Mouse (Mus musculus) olfactory bulb, adult 2 months (tissue): ENCODE measurements around the gene Vdr.
A peak's percentile ranks its signal among the peaks of the same experiment; 100 is the strongest.

ENCODE experiments used
- CTCF ChIP-seq: fragments of 200-500 bp; IDR thresholded peaks from 2 replicates; pipeline ENCODE4 v1.5.1; 2012; ENCODE audit warnings: low read depth, mild to moderate bottlenecking, low read length, moderate library complexity; ENCODE audit not compliant: insufficient read depth
- POLR2A ChIP-seq: fragments of 200-500 bp; IDR thresholded peaks from 2 replicates; pipeline ENCODE4 v1.6.1; 2012; ENCODE audit warnings: mild to moderate bottlenecking, low read depth, low read length, moderate library complexity; ENCODE audit not compliant: insufficient read depth

DNA sequence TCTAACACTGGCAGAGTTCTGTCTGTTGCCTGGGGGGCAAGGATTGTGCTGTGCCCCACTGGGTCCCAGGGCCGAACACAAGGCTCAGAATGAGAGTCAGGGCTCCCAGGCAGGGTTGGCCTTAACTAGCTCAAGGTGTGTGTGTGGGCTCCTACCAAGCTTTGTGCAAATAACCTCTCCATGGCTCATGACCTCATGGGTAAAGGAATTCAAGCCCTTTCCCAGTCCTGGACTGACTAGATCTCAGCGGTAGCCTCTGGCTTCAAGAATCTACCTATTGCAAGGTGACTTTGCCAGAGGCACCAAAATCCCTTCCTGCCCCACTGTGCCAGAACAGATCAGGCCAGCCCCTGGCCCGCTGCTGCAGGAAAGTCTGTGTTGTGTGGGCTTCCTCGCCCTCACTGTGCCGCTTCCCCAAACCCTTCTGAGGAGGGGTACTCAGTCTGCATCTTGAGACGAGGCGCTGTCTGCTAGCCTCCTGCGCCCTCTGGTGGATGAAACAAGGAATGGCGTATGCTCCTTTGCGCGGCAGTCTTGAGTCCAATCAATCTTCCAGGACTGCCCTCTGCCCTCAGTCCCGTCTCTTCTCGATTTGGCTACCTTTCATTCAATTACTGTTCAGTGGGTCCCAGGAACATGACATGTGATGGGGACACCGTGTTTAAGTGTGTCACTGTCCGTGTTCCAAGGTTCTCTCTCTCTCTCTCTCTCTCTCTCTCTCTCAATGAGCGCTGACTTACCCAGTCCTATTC, 41.9 kb upstream of the Vdr start:
- TF ChIP-seq POLR2A (no peak), CTCF (peak; percentile 98)
